Mouse (Mus musculus) spleen, adult 2 months (tissue): Measurements from ENCODE around the gene Mtmr10. TPM values are rescaled to one million over a fixed set of nuclear protein-coding genes. Genes with fewer than 3 reads are reported as not detected.

Source experiments
- DNase-seq, 2 experiments: peaks; one replicate each; pipeline versions ENCODE4 v3.0.0 to v3.0.0-alpha.2; 2012 to 2021; ENCODE audit warnings: low spot score in 2 of 2, low read depth in 1 of 2
- H3K27ac ChIP-seq: fragments of 200-500 bp; 2 replicates; pipeline ENCODE4 v1.5.1; 2012; ENCODE audit warnings: low read length, inconsistent platforms; ENCODE audit not compliant: insufficient read depth
- H3K27me3 ChIP-seq: fragments of 200-500 bp; 2 replicates; pipeline ENCODE4 v1.6.1; 2012; ENCODE audit warnings: mild to moderate bottlenecking, moderate library complexity, low read length, inconsistent platforms; ENCODE audit not compliant: control insufficient read depth, insufficient read depth
- H3K36me3 ChIP-seq: fragments of 200-500 bp; 2 replicates; pipeline ENCODE4 v1.6.1; 2012; ENCODE audit warnings: mild to moderate bottlenecking, low read length, inconsistent platforms; ENCODE audit not compliant: control insufficient read depth, insufficient read depth
- H3K4me1 ChIP-seq: fragments of 200-500 bp; 2 replicates; pipeline ENCODE4 v1.6.1; 2011; ENCODE audit warnings: inconsistent platforms; ENCODE audit not compliant: control insufficient read depth, insufficient read depth, insufficient read length
- H3K4me3 ChIP-seq: fragments of 200-500 bp; 2 replicates; pipeline ENCODE4 v1.5.1; 2011; ENCODE audit warnings: mild to moderate bottlenecking, inconsistent platforms; ENCODE audit not compliant: insufficient read depth, insufficient read length; ENCODE audit errors: extremely low read depth
- CTCF ChIP-seq: fragments of 200-500 bp; IDR thresholded peaks from 2 replicates; pipeline ENCODE4 v1.5.1; 2011; ENCODE audit warnings: mild to moderate bottlenecking, inconsistent platforms; ENCODE audit not compliant: insufficient read depth, insufficient read length, insufficient replicate concordance; ENCODE audit errors: extremely low read depth
- POLR2A ChIP-seq: fragments of 200-500 bp; IDR thresholded peaks from 2 replicates; pipeline ENCODE4 v1.6.1; 2011; ENCODE audit warnings: low read depth, low read length, inconsistent platforms
- WGBS: fragments of 180-500 bp; shearing (Covaris S2); methylation state at CpG from one replicate; pipeline ENCODE4 v1.1.7; 2018; 5-methylcytosine and 5-hydroxymethylcytosine counted together
- polyA plus RNA-seq: library from polyadenylated mRNA; depleted of rRNA; stranded (reverse); fragments of >200 nt; gene quantifications from 2 replicates; pipeline ENCODE4 v1.2.3, GENCODE M21; 2012

Gene Mtmr10
- polyA plus RNA-seq, 1 experiment = 1.9 TPM

DNA sequence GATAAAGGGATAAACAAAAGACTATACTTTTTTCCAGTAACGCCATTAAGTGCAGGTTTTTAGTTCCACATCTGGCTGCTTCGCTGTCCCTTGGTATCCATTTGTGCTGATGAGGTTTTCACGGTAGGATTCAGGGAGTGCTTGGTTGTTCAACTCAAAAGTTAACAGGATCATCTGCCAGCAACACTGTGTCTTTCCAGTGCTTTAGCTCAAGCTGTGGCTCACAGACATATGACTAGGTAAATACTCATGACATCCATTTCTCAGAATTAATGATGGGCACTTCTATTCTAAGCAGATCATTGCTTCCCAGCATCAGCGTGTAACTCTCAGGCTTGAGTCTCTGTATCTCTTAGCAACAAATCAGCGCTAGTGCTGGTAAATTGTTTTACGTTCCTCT is 43.1 kb upstream of the Mtmr10 start:
- Histone ChIP-seq H3K4me3 (no peak overlapping the region), H3K4me1 (no peaks in the 10 kb centered on the region), H3K36me3 (no peaks in the 10 kb centered on the region), H3K27ac (no peak overlapping the region), H3K27me3 (peaks cover 2% of the 10 kb centered on the region; the same call in 1 of the 2 replicates)
- WGBS = 94% methylated on average over 6 of the region's 6 CpGs
- TF ChIP-seq POLR2A (no peak), CTCF (no peak)
- no peak for DNase-seq

DNA sequence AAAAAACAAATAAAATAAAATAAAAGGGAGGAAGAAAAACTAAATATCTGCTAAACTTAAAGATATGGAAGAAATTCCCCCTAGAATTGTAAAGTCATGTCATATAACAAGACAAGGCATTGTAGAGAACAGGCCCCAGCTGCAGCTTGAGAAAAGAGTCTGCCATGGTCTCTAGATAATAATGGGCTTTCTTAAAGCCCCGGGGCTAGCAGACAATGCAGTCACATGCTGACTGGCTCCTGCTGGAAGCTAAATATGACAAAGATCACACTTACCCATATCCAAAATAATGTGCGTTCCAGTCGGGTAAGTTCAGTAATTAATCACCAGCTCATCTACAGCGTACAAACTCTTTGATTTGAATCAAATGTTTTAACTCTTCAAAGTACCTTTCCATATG is 40.7 kb upstream of the Mtmr10 start:
- DNase-seq = no peak
- Histone ChIP-seq H3K4me3 (no peak overlapping the region), H3K4me1 (no peaks in the 10 kb centered on the region), H3K36me3 (no peaks in the 10 kb centered on the region), H3K27ac (no peak overlapping the region), H3K27me3 (peaks cover 2% of the 10 kb centered on the region; the same call in 1 of the 2 replicates)
- 91% methylated on average over 4 of the region's 4 CpGs for WGBS
- TF ChIP-seq CTCF = no peak
- no peak for TF ChIP-seq POLR2A

DNA sequence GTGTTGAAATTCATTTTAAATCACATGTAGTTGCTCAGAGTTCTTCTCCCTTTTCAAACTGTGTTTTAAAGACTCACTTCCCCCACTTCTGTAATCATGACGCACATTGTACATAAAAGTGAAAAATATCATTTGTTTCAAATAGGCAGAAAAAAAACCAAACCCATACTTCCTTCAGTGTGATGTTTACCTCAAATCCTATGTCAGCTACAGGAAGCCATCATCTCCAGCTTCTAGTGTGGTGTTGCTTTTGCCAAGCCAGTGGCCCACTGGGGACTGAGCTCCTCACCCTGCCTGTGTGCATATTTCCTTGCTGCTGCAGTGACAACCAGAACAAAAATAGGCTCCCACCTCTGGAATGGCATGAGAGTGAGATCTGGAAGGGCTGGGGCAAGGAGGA is 39.1 kb upstream of the Mtmr10 start:
- 16% methylated on average over 1 of the region's 1 CpGs for WGBS
- no peak for TF ChIP-seq CTCF
- no peak for TF ChIP-seq POLR2A
- no peak for DNase-seq
- H3K27me3 ChIP-seq = peaks cover 2% of the 10 kb centered on the region; the same call in 1 of the 2 replicates
- H3K36me3 ChIP-seq = no peaks in the 10 kb centered on the region
- H3K27ac ChIP-seq = no peak overlapping the region
- H3K4me3 ChIP-seq = no peak overlapping the region
- H3K4me1 ChIP-seq = no peaks in the 10 kb centered on the region

DNA sequence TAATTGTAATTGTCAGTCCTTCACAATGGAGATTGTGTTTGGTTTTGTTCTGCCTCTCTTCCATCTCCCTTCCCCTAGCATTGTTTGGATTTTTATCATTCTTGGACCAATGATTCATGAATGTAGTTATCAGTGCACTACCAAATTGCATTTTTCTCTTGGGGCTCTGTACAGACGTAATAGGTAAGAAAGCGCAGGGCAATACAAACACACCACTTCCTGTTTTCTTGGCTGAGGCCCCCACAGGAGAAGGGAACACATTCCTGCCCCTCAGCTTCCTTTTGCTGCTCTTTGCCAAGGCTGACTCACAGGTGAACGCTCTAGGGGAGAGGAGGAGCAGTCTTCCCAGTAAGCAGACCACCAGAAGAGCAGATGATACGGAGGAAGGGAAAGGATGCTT is 37.7 kb upstream of the Mtmr10 start:
- H3K4me3 ChIP-seq = no peak overlapping the region
- no peak for DNase-seq
- no peaks in the 10 kb centered on the region for H3K4me1 ChIP-seq
- no peak overlapping the region for H3K27ac ChIP-seq
- H3K36me3 ChIP-seq = no peaks in the 10 kb centered on the region
- TF ChIP-seq CTCF = no peak
- TF ChIP-seq POLR2A = no peak
- peaks cover 2% of the 10 kb centered on the region; the same call in 1 of the 2 replicates for H3K27me3 ChIP-seq
- 21% methylated on average over 4 of the region's 4 CpGs for WGBS

DNA sequence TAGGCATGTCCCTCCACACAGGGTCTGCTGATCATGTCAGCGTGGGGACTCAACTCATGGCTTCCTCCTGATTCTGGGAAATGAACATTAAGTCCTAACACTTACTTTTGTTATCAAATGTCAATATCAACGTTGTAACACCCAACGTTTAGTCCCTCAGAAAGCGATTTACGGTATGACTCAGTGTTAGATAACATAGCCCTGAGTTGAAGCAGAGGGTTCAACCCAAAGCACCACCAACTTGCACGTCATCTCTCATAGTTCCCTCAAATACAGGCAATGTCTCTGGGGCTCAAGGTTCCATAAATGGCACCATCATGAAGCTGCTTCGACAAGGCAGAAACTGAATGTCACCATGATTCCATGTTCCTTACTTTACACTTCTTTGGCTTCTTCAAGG is 37.0 kb upstream of the Mtmr10 start:
- Histone ChIP-seq H3K27me3 (peaks cover 2% of the 10 kb centered on the region; the same call in 1 of the 2 replicates), H3K27ac (no peak overlapping the region), H3K4me3 (no peak overlapping the region), H3K4me1 (no peaks in the 10 kb centered on the region), H3K36me3 (no peaks in the 10 kb centered on the region)
- DNase-seq = no peak
- WGBS = 83% methylated on average over 7 of the region's 7 CpGs
- TF ChIP-seq POLR2A (no peak), CTCF (no peak)

DNA sequence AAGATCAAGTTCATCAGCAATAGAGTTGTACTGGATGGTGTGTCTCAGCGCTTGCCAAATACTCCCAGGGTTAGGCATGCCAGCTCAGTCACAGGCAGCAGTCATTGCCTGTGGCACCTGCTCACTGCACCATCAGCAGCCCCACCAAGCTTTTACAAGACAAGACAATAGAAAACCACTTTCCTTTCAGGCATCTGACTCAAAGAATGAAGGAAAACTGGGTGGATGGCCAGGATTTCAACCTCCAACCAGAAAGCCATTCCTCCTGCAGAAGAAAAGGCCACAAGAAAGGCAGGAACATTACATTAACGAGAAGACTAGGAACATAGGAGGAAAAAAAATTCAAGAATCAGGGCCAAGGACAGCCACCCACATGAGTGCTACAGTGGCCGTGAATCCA is 33.7 kb upstream of the Mtmr10 start:
- no peak overlapping the region for H3K4me3 ChIP-seq
- TF ChIP-seq POLR2A = no peak
- no peak for TF ChIP-seq CTCF
- DNase-seq = no peak

DNA sequence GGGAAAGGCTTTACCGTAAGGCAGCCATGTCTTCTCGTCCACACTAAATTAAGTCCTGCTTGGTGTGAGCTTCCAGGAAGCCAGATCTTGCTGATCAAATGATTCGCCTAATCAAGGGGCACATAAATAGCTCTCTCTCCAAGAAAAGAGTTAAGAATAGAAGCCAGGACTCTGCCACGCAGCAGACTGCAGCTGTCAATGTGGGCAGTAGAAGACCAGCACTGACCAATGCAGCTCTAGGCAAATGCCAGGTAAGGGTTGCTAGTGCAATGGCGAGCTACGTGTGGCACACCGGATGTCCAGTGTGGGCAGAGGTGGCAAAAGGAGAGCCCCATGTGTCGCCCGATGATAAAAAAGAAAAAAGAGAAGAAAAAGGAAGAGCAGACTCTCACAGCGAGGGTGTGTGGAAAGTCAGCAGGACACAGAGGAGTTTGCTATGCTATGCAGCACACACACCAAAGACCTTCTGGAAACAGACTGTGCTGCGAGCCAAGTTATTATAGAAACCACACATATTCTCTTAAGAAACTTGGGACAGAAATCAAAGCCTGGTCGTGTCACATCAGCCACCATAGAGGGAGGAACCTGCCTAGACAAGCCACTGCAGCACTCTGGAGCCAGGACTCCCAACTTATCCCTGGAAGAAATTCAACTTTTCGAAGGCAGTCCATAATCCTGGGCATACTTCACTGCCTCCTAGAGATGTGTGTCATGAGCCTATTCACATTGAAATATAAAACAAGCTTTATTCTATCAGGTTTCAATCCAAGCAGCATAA is 21.8 kb upstream of the Mtmr10 start:
- 86% methylated on average over 13 of the region's 13 CpGs for WGBS
- H3K36me3 ChIP-seq = no peaks in the 10 kb centered on the region
- H3K4me3 ChIP-seq = no peak overlapping the region
- no peak for DNase-seq
- H3K27ac ChIP-seq = no peak overlapping the region
- TF ChIP-seq POLR2A (no peak), CTCF (no peak)
- H3K4me1 ChIP-seq = no peaks in the 10 kb centered on the region
- 0 out of 2 replicates have a peak, but pooled peaks cover 3% of the 10 kb centered on the region for H3K27me3 ChIP-seq

More for the DNA sequence above, 33.7 kb upstream of the Mtmr10 start:
- no peaks in the 10 kb centered on the region for H3K27me3 ChIP-seq
- H3K4me1 ChIP-seq = no peaks in the 10 kb centered on the region
- H3K36me3 ChIP-seq = no peaks in the 10 kb centered on the region
- WGBS = 90% methylated on average over 3 of the region's 3 CpGs
- H3K27ac ChIP-seq = no peak overlapping the region
